Mouse (Mus musculus): Measurements from ENCODE around the gene Pde4d. TPM values are rescaled to one million over a fixed set of nuclear protein-coding genes. Genes with fewer than 3 reads are reported as not detected.

Pde4d gene
- total RNA-seq, 2 experiments from 2014 or later = 37.4 to 43.6 TPM

GRCm38 (mm10) chr13:109774791-109775190 is 1325.0 kb downstream of the Pde4d start:
- DNase-seq = no peak
- intact Hi-C loops (cut with DNase I) = no loop called here

GRCm38 (mm10) chr13:109775197-109775596 is 1325.4 kb downstream of the Pde4d start:
- no peak for DNase-seq
- intact Hi-C loops (cut with DNase I) = no loop called here

- intact Hi-C loops (cut with DNase I) = loop anchor here (1.0 kb wide), 4 partner anchors 46 to 242 kb away; no protein-coding TSS in a partner anchor
- peak; percentile 92 to 95 for DNase-seq
Measured at GRCm38 (mm10) chr13:109776116-109776515, 1326.4 kb downstream of the Pde4d start.

- DNase-seq = peak in 1 of 2 experiments; percentile 13
Measured at GRCm38 (mm10) chr13:109776995-109777394, 1327.2 kb downstream of the Pde4d start.

GRCm38 (mm10) chr13:109777441-109777840 is 1327.7 kb downstream of the Pde4d start:
- intact Hi-C loops (cut with DNase I) = no loop called here
- no peak for DNase-seq

More at GRCm38 (mm10) chr13:109776995-109777394, 1327.2 kb downstream of the Pde4d start:
- intact Hi-C loops (cut with DNase I) = loop anchor here (1.0 kb wide), 4 partner anchors 45 to 241 kb away; no protein-coding TSS in a partner anchor

- intact Hi-C loops (cut with DNase I) = no loop called here
- no peak for DNase-seq
Measured at GRCm38 (mm10) chr13:109778297-109778835, 1328.6 kb downstream of the Pde4d start.

GRCm38 (mm10) chr13:109781466-109781865 is 1331.7 kb downstream of the Pde4d start:
- intact Hi-C loops (cut with DNase I) = no loop called here
- no peak for DNase-seq

GRCm38 (mm10) chr13:109788604-109789003 is 1338.9 kb downstream of the Pde4d start:
- intact Hi-C loops (cut with DNase I) = no loop called here

GRCm38 (mm10) chr13:109789151-109789550 is 1339.4 kb downstream of the Pde4d start:
- intact Hi-C loops (cut with DNase I) = no loop called here
- DNase-seq = no peak

More at GRCm38 (mm10) chr13:109788604-109789003, 1338.9 kb downstream of the Pde4d start:
- no peak for DNase-seq

GRCm38 (mm10) chr13:109790045-109790715 is 1340.4 kb downstream of the Pde4d start:
- DNase-seq = no peak
- intact Hi-C loops (cut with DNase I) = no loop called here

- DNase-seq = no peak
- intact Hi-C loops (cut with DNase I) = no loop called here
Measured at GRCm38 (mm10) chr13:109793918-109794317, 1344.2 kb downstream of the Pde4d start.

- no peak for DNase-seq
- intact Hi-C loops (cut with DNase I) = no loop called here
Measured at GRCm38 (mm10) chr13:109798651-109799050, 1348.9 kb downstream of the Pde4d start.

- intact Hi-C loops (cut with DNase I) = no loop called here
- DNase-seq = no peak
Measured at GRCm38 (mm10) chr13:109802201-109802600, 1352.5 kb downstream of the Pde4d start.

- intact Hi-C loops (cut with DNase I) = no loop called here
- no peak for DNase-seq
Measured at GRCm38 (mm10) chr13:109806193-109806966, 1356.6 kb downstream of the Pde4d start.

GRCm38 (mm10) chr13:109807036-109807435 is 1357.3 kb downstream of the Pde4d start:
- intact Hi-C loops (cut with DNase I) = no loop called here
- DNase-seq = no peak

- DNase-seq = no peak
Measured at GRCm38 (mm10) chr13:109807446-109807845, 1357.7 kb downstream of the Pde4d start.

GRCm38 (mm10) chr13:109808039-109808438 is 1358.3 kb downstream of the Pde4d start:
- DNase-seq = no peak
- intact Hi-C loops (cut with DNase I) = no loop called here

More at GRCm38 (mm10) chr13:109807446-109807845, 1357.7 kb downstream of the Pde4d start:
- intact Hi-C loops (cut with DNase I) = no loop called here

GRCm38 (mm10) chr13:109808946-109809345 is 1359.2 kb downstream of the Pde4d start:
- intact Hi-C loops (cut with DNase I) = no loop called here

GRCm38 (mm10) chr13:109809646-109810045 is 1359.9 kb downstream of the Pde4d start:
- intact Hi-C loops (cut with DNase I) = no loop called here
- DNase-seq = no peak

More at GRCm38 (mm10) chr13:109808946-109809345, 1359.2 kb downstream of the Pde4d start:
- DNase-seq = no peak

GRCm38 (mm10) chr13:109813924-109814323 is 1364.2 kb downstream of the Pde4d start:
- no peak for DNase-seq
- intact Hi-C loops (cut with DNase I) = no loop called here

GRCm38 (mm10) chr13:109819071-109819470 is 1369.3 kb downstream of the Pde4d start:
- intact Hi-C loops (cut with DNase I) = no loop called here
- no peak for DNase-seq

Data from heart, postnatal 36 days (tissue).